Mouse (Mus musculus) forebrain, embryonic 10.5 days (tissue): Measurements from ENCODE around the gene Ctsw. TPM values are rescaled to one million over a fixed set of nuclear protein-coding genes. Genes with fewer than 3 reads are reported as not detected.
A peak's percentile ranks its signal among the peaks of the same experiment; 100 is the strongest.
"Not testable (repeated sequence)": the region's sequence is repeated elsewhere in the genome, so short reads cannot be mapped to it uniquely, and the experiment has no call there.

Experiments
- DNase-seq: peaks from one replicate; pipeline ENCODE4 v3.0.0-alpha.2; 2017; ENCODE audit warnings: low spot score; ENCODE audit errors: extremely low spot score
- H3K27ac ChIP-seq: fragments of 300-500 bp; sonication (generic); 2 replicates; pipeline ENCODE4 v1.5.1; 2016; ENCODE audit warnings: mild to moderate bottlenecking
- H3K27me3 ChIP-seq: fragments of 300-500 bp; sonication (generic); 2 replicates; pipeline ENCODE4 v1.6.1; 2016; ENCODE audit warnings: mild to moderate bottlenecking; ENCODE audit not compliant: poor library complexity, severe bottlenecking
- H3K36me3 ChIP-seq: fragments of 300-500 bp; sonication (generic); replicated peaks from 2 replicates; pipeline ENCODE4 v1.6.1; 2016; ENCODE audit warnings: mild to moderate bottlenecking, moderate library complexity
- H3K4me1 ChIP-seq: fragments of 300-500 bp; sonication (generic); 2 replicates; pipeline ENCODE4 v1.6.1; 2016
- H3K4me3 ChIP-seq: fragments of 300-500 bp; sonication (generic); 2 replicates; pipeline ENCODE4 v1.5.1; 2016; ENCODE audit warnings: mild to moderate bottlenecking, moderate library complexity
- H3K9me3 ChIP-seq: fragments of 300-500 bp; sonication (generic); 2 replicates; pipeline ENCODE4 v1.6.1; 2016; ENCODE audit warnings: mild to moderate bottlenecking, moderate library complexity
- WGBS: fragments of 180-500 bp; shearing (Covaris S2); methylation state at CpG from one replicate; pipeline ENCODE4 v1.1.7; 2016; 5-methylcytosine and 5-hydroxymethylcytosine counted together
- polyA plus RNA-seq: library from polyadenylated mRNA; unstranded; fragments of >200 nt; fragmentation: Nextera tagmentation; extraction: Ambion mirVana; gene quantifications from 2 replicates; pipeline ENCODE4 v1.2.1, GENCODE M21; 2016

Gene Ctsw
- polyA plus RNA-seq, 1 experiment from 2014 or later = 1.4 TPM

DNA sequence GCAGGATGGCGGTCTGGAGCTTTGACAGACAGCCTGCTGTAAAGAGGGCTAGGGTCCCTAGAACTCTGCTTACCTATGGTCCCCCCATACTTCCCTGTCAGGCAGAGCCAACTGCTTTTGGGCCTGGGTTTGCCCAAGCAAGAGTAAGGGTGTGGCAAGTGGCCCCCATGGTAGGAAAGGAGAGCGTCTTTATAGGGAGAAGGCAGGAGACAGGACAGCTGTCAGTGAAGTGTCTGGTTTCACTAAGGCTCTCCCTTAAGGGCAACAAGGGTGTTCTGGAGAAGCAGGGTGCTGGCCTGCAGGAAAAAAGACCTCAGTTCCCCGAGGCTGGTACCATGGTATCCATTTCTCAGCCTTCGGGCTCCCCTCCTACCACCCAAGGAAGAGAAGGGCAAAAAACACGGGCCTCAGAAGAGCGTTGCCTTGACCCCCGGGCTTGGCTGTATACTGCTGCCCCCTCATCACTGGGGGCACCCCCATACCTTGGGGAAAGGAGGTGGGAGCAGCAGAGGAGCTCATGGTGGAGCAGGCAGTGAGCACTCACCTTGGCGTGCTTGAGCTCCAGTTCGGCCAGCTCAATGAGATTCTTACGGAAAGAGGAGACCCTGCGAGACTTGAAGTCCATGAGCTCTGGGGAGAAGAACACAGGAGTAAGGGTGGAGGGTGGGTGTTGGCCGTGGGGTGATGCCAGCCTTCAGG, 27.2 kb upstream of the Ctsw start:
- 81% methylated on average over 12 of the region's 12 CpGs for WGBS

DNA sequence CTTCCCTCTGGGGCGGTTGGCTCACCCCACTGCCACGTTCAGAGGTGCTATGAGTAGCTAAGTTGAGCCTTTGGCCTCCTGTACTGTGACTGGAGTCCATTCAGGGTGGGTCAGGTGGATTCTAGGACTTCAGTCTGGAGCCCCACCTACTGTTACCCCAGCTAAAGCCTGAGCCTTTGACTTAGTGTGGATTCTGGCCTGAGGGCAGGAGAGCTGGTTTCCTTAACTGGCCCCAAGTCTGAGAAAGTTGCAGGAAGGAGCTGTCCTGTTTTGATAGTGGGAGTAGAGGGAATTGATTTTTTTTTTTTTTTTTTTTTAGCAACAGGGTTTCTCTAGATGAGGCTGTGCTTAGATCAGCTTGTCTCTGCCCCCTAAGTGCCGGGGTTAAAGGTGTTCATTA, 26.0 kb upstream of the Ctsw start:
- H3K27ac ChIP-seq = no peak overlapping the region
- peaks cover 34% of the 10 kb centered on the region for H3K4me1 ChIP-seq
- peak overlapping the region; percentile 14; the same call in 1 of the 2 replicates for H3K4me3 ChIP-seq
- no peaks in the 10 kb centered on the region for H3K27me3 ChIP-seq
- no peak for DNase-seq
- peaks cover 67% of the 10 kb centered on the region for H3K36me3 ChIP-seq
- WGBS = 87% methylated on average over 3 of the region's 3 CpGs
- no peaks in the 10 kb centered on the region for H3K9me3 ChIP-seq

More for the DNA sequence above, 27.2 kb upstream of the Ctsw start:
- DNase-seq = no peak
- no peak overlapping the region; the same call in 1 of the 2 replicates for H3K4me3 ChIP-seq
- no peak overlapping the region for H3K27ac ChIP-seq
- peaks cover 67% of the 10 kb centered on the region for H3K36me3 ChIP-seq
- H3K4me1 ChIP-seq = peaks cover 23% of the 10 kb centered on the region
- no peaks in the 10 kb centered on the region for H3K27me3 ChIP-seq
- no peaks in the 10 kb centered on the region for H3K9me3 ChIP-seq

DNA sequence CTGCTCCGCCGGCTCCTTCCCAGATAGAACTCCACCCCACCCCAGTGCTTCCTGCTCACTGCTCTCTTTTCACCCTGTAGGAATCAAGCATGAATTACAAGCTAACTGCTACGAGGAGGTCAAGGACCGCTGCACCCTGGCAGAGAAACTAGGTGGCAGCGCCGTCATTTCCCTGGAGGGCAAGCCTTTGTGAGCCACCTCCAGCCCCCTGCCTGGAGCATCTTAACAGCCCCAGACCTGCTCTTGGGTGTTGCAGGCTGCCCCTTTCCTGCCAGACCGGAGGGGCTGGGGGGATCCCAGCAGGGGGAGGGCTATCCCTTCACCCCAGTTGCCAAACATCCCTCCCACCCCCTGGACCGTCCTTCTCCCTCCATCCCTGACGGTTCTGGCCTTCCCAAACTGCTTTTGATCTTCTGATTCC, 25.0 kb upstream of the Ctsw start:
- H3K27ac ChIP-seq, H3K9me3 ChIP-seq, DNase-seq, H3K27me3 ChIP-seq: not testable (repeated sequence)
- H3K4me3 ChIP-seq = peak overlapping the region; percentile 8; the same call in 1 of the 2 replicates
- H3K36me3 ChIP-seq = peaks cover 65% of the 10 kb centered on the region
- 79% methylated on average over 9 of the region's 9 CpGs for WGBS
- H3K4me1 ChIP-seq = peaks cover 44% of the 10 kb centered on the region

GRCm38 (mm10) chr19:5492641-5493040, 24.3 kb upstream of the Ctsw start:
- peaks cover 48% of the 10 kb centered on the region for H3K4me1 ChIP-seq
- no peaks in the 10 kb centered on the region for H3K9me3 ChIP-seq
- no peaks in the 10 kb centered on the region for H3K27me3 ChIP-seq
- no peak overlapping the region; the same call in 1 of the 2 replicates for H3K4me3 ChIP-seq
- WGBS = 91% methylated on average over 4 of the region's 4 CpGs
- no peak for DNase-seq
- peaks cover 58% of the 10 kb centered on the region for H3K36me3 ChIP-seq
- H3K27ac ChIP-seq = no peak overlapping the region

GRCm38 (mm10) chr19:5490898-5491708, 22.8 kb upstream of the Ctsw start:
- Histone ChIP-seq H3K4me3 (peak overlapping the region; percentile 99), H3K4me1 (peaks cover 59% of the 10 kb centered on the region)

DNA sequence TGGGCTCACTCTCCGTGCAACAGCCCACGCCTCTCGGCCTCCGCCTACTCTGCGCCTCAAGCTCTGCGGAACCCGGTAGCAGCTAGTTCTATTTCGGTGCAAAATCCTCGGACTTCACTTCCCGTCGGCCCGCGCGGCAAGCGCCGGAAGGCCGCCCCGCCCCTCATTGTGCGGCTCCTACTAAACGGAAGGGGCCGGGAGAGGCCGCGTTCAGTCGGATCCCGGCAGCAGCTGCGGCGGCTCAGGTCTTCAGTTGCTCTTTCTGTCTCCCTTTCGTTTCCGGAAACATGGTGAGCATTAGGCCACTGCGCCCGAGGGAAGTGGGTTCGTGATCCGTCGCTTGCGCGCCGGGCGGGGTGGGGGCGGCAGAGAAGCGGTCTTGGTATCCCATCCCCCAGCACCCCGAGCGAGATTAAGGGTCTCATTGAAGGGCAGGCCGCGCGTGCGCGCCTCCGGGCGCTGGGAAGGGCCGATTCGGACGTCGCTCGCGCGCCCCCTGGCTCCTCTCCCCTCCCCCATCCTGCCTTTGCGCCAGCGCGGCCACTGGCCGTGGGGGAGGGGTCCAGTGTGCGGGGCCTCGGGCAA, 22.1 kb upstream of the Ctsw start, which contains the start of gene Cfl1:
Cfl1 (plus strand) TSS at position 143 of the 585 bp plus-strand sequence.
- peak within 1 kb of the TSS; percentile 99 for H3K27ac ChIP-seq
- peak within 1 kb of the TSS; percentile 99 for H3K4me3 ChIP-seq
- DNase-seq = peak; percentile 96
- H3K4me1 ChIP-seq = peaks cover 55% of the 10 kb centered on the region
- under 1% methylated on average over 62 of the region's 62 CpGs for WGBS
- no peaks in the 10 kb centered on the region for H3K27me3 ChIP-seq
- peaks cover 47% of the 10 kb centered on the region for H3K36me3 ChIP-seq
- H3K9me3 ChIP-seq = no peaks in the 10 kb centered on the region

More at GRCm38 (mm10) chr19:5490898-5491708, 22.8 kb upstream of the Ctsw start:
- under 1% methylated on average over 59 of the region's 59 CpGs for WGBS
- Histone ChIP-seq H3K9me3 (no peaks in the 10 kb centered on the region), H3K36me3 (peaks cover 47% of the 10 kb centered on the region), H3K27ac (peak overlapping the region; percentile 99), H3K27me3 (no peaks in the 10 kb centered on the region)
- peak; percentile 82 for DNase-seq

DNA sequence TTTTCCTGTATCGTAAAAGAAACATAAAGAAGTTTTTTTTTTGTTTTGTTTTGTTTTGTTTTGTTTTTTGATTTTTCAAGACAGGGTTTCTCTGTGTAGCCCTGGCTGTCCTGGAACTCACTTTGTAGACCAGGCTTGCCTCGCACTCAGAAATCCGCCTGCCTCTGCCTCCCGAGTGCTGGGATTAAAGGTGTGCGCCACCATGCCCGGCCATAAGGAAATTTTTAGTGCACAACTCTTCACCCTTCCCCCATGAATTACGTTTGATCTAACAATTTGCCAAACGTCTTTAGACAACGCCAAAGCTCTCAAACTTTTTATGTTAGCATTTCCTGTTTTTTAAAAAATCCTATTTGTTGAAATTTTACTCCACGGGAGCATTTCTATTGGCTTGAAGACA, 21.4 kb upstream of the Ctsw start:
- not testable (repeated sequence) for H3K27me3 ChIP-seq, DNase-seq, H3K9me3 ChIP-seq
- Histone ChIP-seq H3K4me3 (peak overlapping the region; percentile 99), H3K36me3 (peaks cover 48% of the 10 kb centered on the region), H3K4me1 (peaks cover 55% of the 10 kb centered on the region), H3K27ac (peak overlapping the region; percentile 99)
- 63% methylated on average over 10 of the region's 10 CpGs for WGBS

GRCm38 (mm10) chr19:5488878-5489571, 20.7 kb upstream of the Ctsw start:
- WGBS = under 1% methylated on average over 26 of the region's 26 CpGs
- no peaks in the 10 kb centered on the region for H3K27me3 ChIP-seq

DNA sequence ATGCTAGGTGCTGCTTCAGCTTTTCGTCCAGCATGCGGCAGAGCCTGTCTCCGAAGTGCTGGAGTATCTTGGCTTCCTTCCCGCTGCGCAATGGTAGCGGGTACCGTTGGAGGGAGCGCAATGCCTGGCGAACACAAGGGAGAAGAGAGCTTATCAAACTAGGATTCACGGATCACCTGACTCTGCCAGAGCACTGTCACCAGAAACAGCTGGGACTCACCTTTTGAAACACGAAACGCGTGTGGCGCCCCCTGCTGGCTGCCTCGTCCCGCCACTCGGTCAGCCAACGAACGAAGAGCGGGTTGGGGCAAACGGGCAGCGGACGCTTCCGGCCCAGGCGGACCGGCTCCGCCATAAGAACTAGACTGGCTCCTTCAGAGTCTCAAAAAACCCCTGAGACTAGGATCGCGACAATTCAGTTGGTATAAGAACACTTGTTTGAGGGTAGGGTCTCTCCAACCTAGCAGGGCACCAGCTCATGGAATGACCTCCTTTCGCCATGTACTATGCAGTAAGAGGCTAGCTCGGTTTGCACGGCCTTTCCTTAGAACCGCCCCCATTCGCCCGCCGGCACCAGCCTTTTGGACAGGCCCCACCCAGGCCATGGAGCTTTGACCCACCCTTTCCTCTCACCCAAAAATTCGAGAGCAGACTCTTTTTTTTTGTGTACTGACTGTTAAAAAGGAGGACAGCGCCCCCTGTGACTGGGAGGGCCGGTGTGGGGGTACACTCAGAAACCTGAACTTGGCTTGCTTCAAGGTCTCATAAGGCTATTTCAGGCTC, 19.7 kb upstream of the Ctsw start, which contains the start of gene Mus81:
Mus81 (minus strand) TSS at position 635 of the 783 bp plus-strand sequence.
- Histone ChIP-seq H3K4me3 (peak within 1 kb of the TSS; percentile 99), H3K27me3 (no peaks in the 10 kb centered on the region), H3K36me3 (peaks cover 48% of the 10 kb centered on the region), H3K27ac (peak within 1 kb of the TSS; percentile 99), H3K4me1 (peaks cover 50% of the 10 kb centered on the region), H3K9me3 (no peaks in the 10 kb centered on the region)
- DNase-seq = peak; percentile 95
- under 1% methylated on average over 39 of the region's 39 CpGs for WGBS

More at GRCm38 (mm10) chr19:5488878-5489571, 20.7 kb upstream of the Ctsw start:
- peaks cover 55% of the 10 kb centered on the region for H3K4me1 ChIP-seq
- no peaks in the 10 kb centered on the region for H3K9me3 ChIP-seq
- H3K4me3 ChIP-seq = peak overlapping the region; percentile 99
- H3K27ac ChIP-seq = peak overlapping the region; percentile 99
- peaks cover 48% of the 10 kb centered on the region for H3K36me3 ChIP-seq
- DNase-seq = peak; percentile 98

DNA sequence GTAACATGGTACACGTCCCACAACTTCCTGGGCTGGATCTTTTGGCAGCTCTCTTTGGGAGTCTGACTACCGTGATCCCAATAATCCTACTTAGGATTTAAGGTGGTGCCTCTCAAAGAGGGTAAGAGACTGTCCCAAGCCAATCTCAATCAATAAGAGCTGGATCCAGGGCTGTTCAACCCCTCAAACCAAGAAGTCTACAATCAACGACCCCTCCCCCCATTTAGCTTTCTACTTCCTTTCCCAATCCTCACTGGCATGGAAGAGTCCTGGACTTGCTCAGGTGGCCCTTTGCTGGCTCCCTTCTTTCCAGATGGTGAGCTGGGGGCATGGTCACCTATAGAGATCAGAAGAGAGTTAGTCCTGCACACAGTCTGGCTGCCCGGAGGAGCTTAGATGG, 18.5 kb upstream of the Ctsw start:
- 88% methylated on average over 4 of the region's 4 CpGs for WGBS
- Histone ChIP-seq H3K27ac (no peak overlapping the region), H3K27me3 (no peaks in the 10 kb centered on the region), H3K9me3 (no peaks in the 10 kb centered on the region), H3K4me1 (peaks cover 38% of the 10 kb centered on the region), H3K36me3 (peaks cover 48% of the 10 kb centered on the region), H3K4me3 (peak overlapping the region; percentile 99)
- no peak for DNase-seq

DNA sequence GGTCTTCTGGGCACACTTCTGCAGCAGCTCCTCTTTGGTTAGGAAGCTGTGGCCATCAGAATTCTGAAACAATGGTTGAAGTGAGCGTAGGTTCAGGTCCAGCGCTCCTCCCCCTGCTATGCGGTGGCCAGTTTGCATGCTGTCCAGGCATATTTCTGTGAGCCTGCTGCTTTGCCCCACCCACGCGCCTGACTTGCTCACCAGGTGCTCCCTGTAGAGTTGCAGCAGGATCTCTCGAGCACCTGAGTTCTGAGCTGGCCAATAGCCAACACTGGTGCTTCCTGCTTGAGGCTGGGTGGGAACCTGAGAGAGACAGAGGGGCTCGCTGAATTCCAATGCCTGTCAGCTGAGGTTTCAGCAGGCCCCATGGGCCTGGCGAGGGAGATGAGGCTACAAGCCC, 18.0 kb upstream of the Ctsw start:
- Histone ChIP-seq H3K4me1 (peaks cover 35% of the 10 kb centered on the region), H3K4me3 (no peak overlapping the region; the same call in 1 of the 2 replicates), H3K27ac (no peak overlapping the region), H3K27me3 (no peaks in the 10 kb centered on the region), H3K36me3 (peaks cover 52% of the 10 kb centered on the region), H3K9me3 (no peaks in the 10 kb centered on the region)
- no peak for DNase-seq
- WGBS = 92% methylated on average over 8 of the region's 8 CpGs
